In the genomic region with DNA sequence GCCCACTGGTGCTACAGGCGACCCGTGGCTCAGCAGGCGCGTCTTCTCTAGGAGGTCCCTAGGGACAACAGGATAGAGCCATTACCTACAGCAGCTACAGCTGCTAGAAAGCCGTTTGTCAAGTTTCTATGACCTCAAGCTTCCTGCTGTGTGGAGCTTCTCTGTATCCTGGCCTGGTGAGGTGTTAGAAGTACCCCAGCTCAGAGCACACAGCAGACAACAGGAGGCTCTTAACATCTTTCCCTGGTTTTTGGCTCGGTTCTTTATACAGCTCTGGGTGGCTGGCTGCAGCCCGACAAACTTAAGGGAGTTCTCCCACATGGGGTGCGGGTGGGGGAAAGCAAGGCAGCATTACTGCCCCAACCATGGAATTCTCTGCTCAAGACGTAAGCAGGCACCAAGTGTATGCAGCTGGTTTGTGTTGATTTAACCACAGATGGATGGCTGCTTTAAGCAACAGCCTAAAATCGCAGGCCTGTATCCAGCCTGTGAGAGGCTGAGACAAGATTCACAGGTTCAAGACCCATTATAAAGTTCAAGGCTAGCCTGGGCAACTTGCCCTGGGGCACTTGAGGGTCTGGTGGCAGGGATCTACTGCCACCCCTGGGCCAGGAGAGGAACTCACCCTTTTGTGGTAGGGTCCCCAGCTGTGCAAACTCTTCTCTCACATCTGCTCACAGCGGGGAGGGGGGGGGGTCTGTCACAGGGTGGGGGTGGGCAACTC, we compare ENCODE assay signal across 9 mouse cellular contexts. TPM values are rescaled to one million over a fixed set of nuclear protein-coding genes. Genes with fewer than 3 reads are reported as not detected.
DNase-seq lines count a peak whose midpoint lies in the region; ATAC-seq and TF ChIP-seq lines count a peak whose summit lies in the region.
"Had no signal": no experiment of that assay in that cellular context is flagged by ENCODE, and none has a peak within 500 bp of the region (broad histone marks: within the 10 kb centered on the region; RNA-seq: fewer than 3 reads in every experiment).

No protein-coding gene starts in this region.

- no peak for TF ChIP-seq CTCF in olfactory bulb, adult 2 months (IDR thresholded peaks at IDR 0.05; ENCODE audit: insufficient read depth, low read depth, low read length)

- H3K27ac ChIP-seq in lung, embryonic 16.5 days (ENCODE audit: low read length), result peak overlapping the region; percentile 31; the same call in 1 of the 2 replicates
- H3K27ac ChIP-seq in limb, embryonic 11.5 days (replicated peaks; ENCODE audit: low read depth, low read length), result no peak overlapping the region
- no peak overlapping the region for H3K27ac ChIP-seq in olfactory bulb, adult 2 months (ENCODE audit: insufficient read depth, low read depth, low read length)

- peak overlapping the region; percentile 54 for H3K4me3 ChIP-seq in lung, embryonic 16.5 days (ENCODE audit: low read length)
- peak overlapping the region; percentile 39; the same call in 1 of the 2 replicates for H3K4me3 ChIP-seq in limb, embryonic 11.5 days (ENCODE audit: low read depth, low read length)
- H3K4me3 ChIP-seq in olfactory bulb, adult 2 months (ENCODE audit: insufficient read depth, low read depth, low read length), result peak overlapping the region; percentile 47
- H3K4me3 ChIP-seq: myocyte had no signal

- peak; percentile 51 to 77 for DNase-seq in adrenal gland, adult (ENCODE audit: inconsistent age in 2 of 2, low spot score in 1 of 2)
- DNase-seq in adrenal gland, postnatal 4 days (ENCODE audit: low spot score in 2 of 2), result no peak
- no peak for DNase-seq in lung, adult 18-20 months
- no peak for DNase-seq in limb, embryonic 11.5 days (ENCODE audit: low spot score)
- DNase-seq in spleen, postnatal 10 days (ENCODE audit: low spot score in 2 of 2), result no peak

- no peak for TF ChIP-seq POLR2A in olfactory bulb, adult 2 months (IDR thresholded peaks at IDR 0.05; ENCODE audit: insufficient read depth, low read depth, low read length)

- no peak; the same call in none of the 2 replicates for ATAC-seq in lung, embryonic 16.5 days (ENCODE audit: low read depth)
- ATAC-seq in limb, embryonic 11.5 days (ENCODE audit: insufficient number of reproducible peaks, low FRiP score, low TSS enrichment, low read depth), result peak; percentile 38; the same call in 1 of the 2 replicates
- ATAC-seq in megakaryocyte-erythroid progenitor cell, adult 5-6 weeks (replicated peaks; ENCODE audit: low FRiP score, low TSS enrichment, poor library complexity, severe bottlenecking), result no peak; the same call in 1 of the 2 replicates

- H3K9me3 ChIP-seq in lung, embryonic 16.5 days (ENCODE audit: control insufficient read depth, low read length), result no peaks in the 10 kb centered on the region
- no peaks in the 10 kb centered on the region for H3K9me3 ChIP-seq in limb, embryonic 11.5 days (ENCODE audit: control insufficient read depth, low read length)

- H3K27me3 ChIP-seq in lung, embryonic 16.5 days (ENCODE audit: control insufficient read depth, insufficient read depth, low read depth, low read length), result no peaks in the 10 kb centered on the region; the same call in 1 of the 2 replicates
- no peaks in the 10 kb centered on the region for H3K27me3 ChIP-seq in limb, embryonic 11.5 days (ENCODE audit: control insufficient read depth, insufficient read depth, low read length)

- H3K4me1 ChIP-seq in lung, embryonic 16.5 days (replicated peaks; ENCODE audit: control insufficient read depth, insufficient read depth, low read length), result peaks cover 5% of the 10 kb centered on the region; the same call in 1 of the 2 replicates
- peaks cover 10% of the 10 kb centered on the region for H3K4me1 ChIP-seq in limb, embryonic 11.5 days (ENCODE audit: control insufficient read depth, insufficient read depth, low read length)
- peaks cover 4% of the 10 kb centered on the region; the same call in 1 of the 2 replicates for H3K4me1 ChIP-seq in olfactory bulb, adult 2 months (ENCODE audit: control insufficient read depth, insufficient read depth, low read length)

- peaks cover 9% of the 10 kb centered on the region; the same call in 1 of the 2 replicates for H3K36me3 ChIP-seq in lung, embryonic 16.5 days (ENCODE audit: control insufficient read depth, insufficient read depth, low read length)
- H3K36me3 ChIP-seq in limb, embryonic 11.5 days (ENCODE audit: control insufficient read depth, insufficient read depth, low read length), result peaks cover 8% of the 10 kb centered on the region; the same call in 1 of the 2 replicates

- peak overlapping the region; percentile 96 for H3K4me2 ChIP-seq in lung, embryonic 16.5 days (ENCODE audit: low read depth, low read length)
- peak overlapping the region; percentile 92 for H3K4me2 ChIP-seq in limb, embryonic 11.5 days (ENCODE audit: low read depth, severe bottlenecking)

- peak overlapping the region; percentile 61 for H3K9ac ChIP-seq in lung, embryonic 16.5 days (ENCODE audit: low read length)
- peak overlapping the region; percentile 58; the same call in 1 of the 2 replicates for H3K9ac ChIP-seq in limb, embryonic 11.5 days (ENCODE audit: low read length)

- WGBS in lung, embryonic 16.5 days, result 36% methylated on average over 11 of the region's 11 CpGs
- WGBS in limb, embryonic 11.5 days, result 29% methylated on average over 11 of the region's 11 CpGs
- WGBS in olfactory bulb, adult 2 months, result 65% methylated on average over 11 of the region's 11 CpGs

RNA-seq across cellular contexts. Expression of a gene that starts 19.5 kb away (rescaled TPM):
- not detected for total RNA-seq in adrenal gland, postnatal 4 days (2021)
- 1.9 and 2.9 TPM in 2 replicates for polyA plus RNA-seq in lung, embryonic 16.5 days (2015; fragmentation: Nextera tagmentation; extraction: Ambion mirVana)
- not detected in 2 replicates for polyA plus RNA-seq in limb, embryonic 11.5 days (2014; fragmentation: Nextera tagmentation; extraction: Ambion mirVana)
- not detected in 2 replicates for polyA plus RNA-seq in olfactory bulb, adult 2 months (2012; ENCODE audit: insufficient read depth, insufficient read length, low replicate concordance, missing spikeins)
- not detected in 2 replicates for total RNA-seq in megakaryocyte-erythroid progenitor cell, adult 5-6 weeks (2014; fragmentation: Nextera tagmentation)
- total RNA-seq in megakaryocyte-erythroid progenitor cell, adult 5-6 weeks (2017), result not detected in 2 replicates
- polyA plus RNA-seq: myocyte had no signal

RNA-seq across cellular contexts. Expression of a gene that starts 21.0 kb away (rescaled TPM):
- under 1 TPM; 0.84 to 0.87 TPM for total RNA-seq in adrenal gland, postnatal 4 days (2021)
- 15.5 and 17.2 TPM in 2 replicates for polyA plus RNA-seq in lung, embryonic 16.5 days (2015; fragmentation: Nextera tagmentation; extraction: Ambion mirVana)
- 0.56 and 0.72 TPM in 2 replicates for polyA plus RNA-seq in limb, embryonic 11.5 days (2014; fragmentation: Nextera tagmentation; extraction: Ambion mirVana)
- not detected in 2 replicates for polyA plus RNA-seq in olfactory bulb, adult 2 months (2012; ENCODE audit: insufficient read depth, insufficient read length, low replicate concordance, missing spikeins)
- not detected in 2 replicates for total RNA-seq in megakaryocyte-erythroid progenitor cell, adult 5-6 weeks (2014; fragmentation: Nextera tagmentation)
- not detected in 2 replicates for total RNA-seq in megakaryocyte-erythroid progenitor cell, adult 5-6 weeks (2017)

Comparison
In these comparisons a context has a peak if more than half of its experiments do, and no peak if none do; other contexts are left out.
1. DNase-seq: peak in adrenal gland, adult (2 of 2); none in adrenal gland, postnatal 4 days (0 of 2), lung, adult 18-20 months (0 of 2), limb, embryonic 11.5 days (single experiment) and spleen, postnatal 10 days (0 of 2).
2. Peak in every context shown above with its lines, with median percentiles within 50 percentile points of each other: H3K4me3 ChIP-seq.